Mouse (Mus musculus) G1E (cell line): ENCODE data around the gene Hdac2.

Source experiments
- CTCF ChIP-seq: IDR thresholded peaks from 2 replicates; pipeline ENCODE4 v1.5.1; 2012; ENCODE audit warnings: low read depth, low read length, inconsistent platforms, mixed read lengths
- GATA1 ChIP-seq: IDR thresholded peaks from 2 replicates; pipeline ENCODE4 v1.6.1; 2012; ENCODE audit warnings: borderline replicate concordance, low read length, inconsistent platforms, mixed read lengths
- GATA2 ChIP-seq: IDR thresholded peaks from 2 replicates; pipeline ENCODE4 v1.6.1; 2012; ENCODE audit warnings: low read depth, low read length, inconsistent platforms, borderline replicate concordance
- POLR2AphosphoS5 ChIP-seq: IDR thresholded peaks from 2 replicates; pipeline ENCODE4 v1.6.1; 2012; ENCODE audit warnings: low read depth, low read length, inconsistent platforms; ENCODE audit not compliant: insufficient replicate concordance
- TAL1 ChIP-seq: conservative IDR thresholded peaks from 2 replicates; pipeline ENCODE4 v1.6.1; 2012; ENCODE audit warnings: low read depth, low read length, inconsistent platforms, mixed read lengths

GRCm38 (mm10) chr10:37015729-37016128 lies 41.4 kb downstream of the Hdac2 start:
- TF ChIP-seq CTCF = no peak
- TF ChIP-seq GATA1 = no peak
- no peak for TF ChIP-seq POLR2AphosphoS5
- no peak for TF ChIP-seq TAL1
- no peak for TF ChIP-seq GATA2
